Comparison of ENCODE assay signal across 9 mouse cellular contexts in genomic region chr8:82689322-82689721, GRCm38 (mm10).
DNase-seq lines count a peak whose midpoint lies in the region; ATAC-seq lines count a peak whose summit lies in the region.
"Had no signal": no experiment of that assay in that cellular context is flagged by ENCODE, and none has a peak within 500 bp of the region (broad histone marks: within the 10 kb centered on the region; RNA-seq: fewer than 3 reads in every experiment).

No protein-coding gene starts in this region.

- H3K4me3 ChIP-seq in liver, embryonic 12.5 days = no peak overlapping the region
- H3K4me3 ChIP-seq in embryonic facial prominence, embryonic 13.5 days = no peak overlapping the region
- no peak overlapping the region for H3K4me3 ChIP-seq in hindbrain, embryonic 16.5 days (ENCODE audit: low read length)
- H3K4me3 ChIP-seq in neural tube, embryonic 11.5 days (ENCODE audit: low read depth, low read length) = no peak overlapping the region
- H3K4me3 ChIP-seq: limb, embryonic 15.5 days had no signal

- H3K36me3 ChIP-seq in liver, embryonic 12.5 days = no peaks in the 10 kb centered on the region
- no peaks in the 10 kb centered on the region for H3K36me3 ChIP-seq in embryonic facial prominence, embryonic 13.5 days
- H3K36me3 ChIP-seq in hindbrain, embryonic 16.5 days (ENCODE audit: control insufficient read depth, insufficient read depth, low read length) = no peaks in the 10 kb centered on the region
- H3K36me3 ChIP-seq in neural tube, embryonic 11.5 days (ENCODE audit: control insufficient read depth, insufficient read depth, low read length) = no peaks in the 10 kb centered on the region
- H3K36me3 ChIP-seq: limb, embryonic 15.5 days had no signal

- no peak overlapping the region for H3K4me2 ChIP-seq in liver, embryonic 12.5 days
- no peak overlapping the region for H3K4me2 ChIP-seq in embryonic facial prominence, embryonic 13.5 days
- H3K4me2 ChIP-seq in hindbrain, embryonic 16.5 days (ENCODE audit: low read length) = no peak overlapping the region
- H3K4me2 ChIP-seq in neural tube, embryonic 11.5 days (ENCODE audit: low read depth) = no peak overlapping the region
- H3K4me2 ChIP-seq: limb, embryonic 15.5 days had no signal

- H3K4me1 ChIP-seq in liver, embryonic 12.5 days = no peaks in the 10 kb centered on the region
- no peaks in the 10 kb centered on the region for H3K4me1 ChIP-seq in embryonic facial prominence, embryonic 13.5 days
- H3K4me1 ChIP-seq in hindbrain, embryonic 16.5 days (ENCODE audit: control insufficient read depth, insufficient read depth, low read depth, low read length) = no peaks in the 10 kb centered on the region
- H3K4me1 ChIP-seq in neural tube, embryonic 11.5 days (ENCODE audit: control insufficient read depth, insufficient read depth, low read length) = no peaks in the 10 kb centered on the region

- ATAC-seq in liver, embryonic 12.5 days = no peak
- 0 out of 2 replicates have a peak, but pooled peaks have one; percentile 43 for ATAC-seq in embryonic facial prominence, embryonic 13.5 days (ENCODE audit: insufficient number of reproducible peaks, insufficient read depth, low FRiP score, low TSS enrichment, low read depth)
- peak; percentile 83 for ATAC-seq in hindbrain, embryonic 16.5 days
- ATAC-seq in neural tube, embryonic 11.5 days (ENCODE audit: insufficient read depth, low FRiP score, low TSS enrichment) = peak; percentile 53; the same call in 1 of the 2 replicates

- intact Hi-C loops in left cerebral cortex, postnatal 10 days (cut with DNase I) = no loop called here

- H3K27me3 ChIP-seq in liver, embryonic 12.5 days (replicated peaks) = no peaks in the 10 kb centered on the region
- H3K27me3 ChIP-seq in embryonic facial prominence, embryonic 13.5 days = no peaks in the 10 kb centered on the region
- H3K27me3 ChIP-seq in hindbrain, embryonic 16.5 days (replicated peaks; ENCODE audit: control insufficient read depth, insufficient read depth, low read length) = no peaks in the 10 kb centered on the region
- H3K27me3 ChIP-seq in neural tube, embryonic 11.5 days (ENCODE audit: control insufficient read depth, insufficient read depth, low read length) = no peaks in the 10 kb centered on the region
- H3K27me3 ChIP-seq: limb, embryonic 15.5 days had no signal

- H3K27ac ChIP-seq in liver, embryonic 12.5 days = no peak overlapping the region
- H3K27ac ChIP-seq in embryonic facial prominence, embryonic 13.5 days = no peak overlapping the region
- no peak overlapping the region for H3K27ac ChIP-seq in hindbrain, embryonic 16.5 days (ENCODE audit: low read depth, low read length)
- no peak overlapping the region for H3K27ac ChIP-seq in neural tube, embryonic 11.5 days (ENCODE audit: low read depth, low read length)
- H3K27ac ChIP-seq: limb, embryonic 15.5 days had no signal

- H3K9me3 ChIP-seq in liver, embryonic 12.5 days (replicated peaks) = no peaks in the 10 kb centered on the region
- no peaks in the 10 kb centered on the region for H3K9me3 ChIP-seq in embryonic facial prominence, embryonic 13.5 days
- no peaks in the 10 kb centered on the region for H3K9me3 ChIP-seq in hindbrain, embryonic 16.5 days (ENCODE audit: control insufficient read depth, low read length)
- no peaks in the 10 kb centered on the region for H3K9me3 ChIP-seq in neural tube, embryonic 11.5 days (ENCODE audit: control insufficient read depth, low read length)
- H3K9me3 ChIP-seq: limb, embryonic 15.5 days had no signal

- H3K9ac ChIP-seq in liver, embryonic 12.5 days = no peak overlapping the region
- H3K9ac ChIP-seq in embryonic facial prominence, embryonic 13.5 days = no peak overlapping the region
- H3K9ac ChIP-seq in hindbrain, embryonic 16.5 days (ENCODE audit: low read depth, low read length) = no peak overlapping the region
- no peak overlapping the region for H3K9ac ChIP-seq in neural tube, embryonic 11.5 days (ENCODE audit: low read length)
- H3K9ac ChIP-seq: limb, embryonic 15.5 days had no signal

- WGBS in liver, embryonic 12.5 days (ENCODE audit: insufficient replicate concordance) = 47% methylated on average over 3 of the region's 3 CpGs
- 49% methylated on average over 3 of the region's 3 CpGs for WGBS in embryonic facial prominence, embryonic 13.5 days
- 61% methylated on average over 3 of the region's 3 CpGs for WGBS in hindbrain, embryonic 16.5 days
- WGBS in neural tube, embryonic 11.5 days = 59% methylated on average over 3 of the region's 3 CpGs

- DNase-seq in liver = peak; percentile 6
- peak; percentile 66 for DNase-seq in adrenal gland, postnatal 10 days
- peak; percentile 9 to 30 for DNase-seq in left cerebral cortex, postnatal 10 days (ENCODE audit: extremely low spot score in 1 of 2, low spot score in 2 of 2)
- peak; percentile 25 for DNase-seq in neural tube, embryonic 11.5 days (ENCODE audit: low spot score)
- DNase-seq in yolk sac, embryonic 10.5 days (ENCODE audit: low spot score) = no peak
